ENCODE assay signal across 8 mouse cellular contexts in the genomic region with DNA sequence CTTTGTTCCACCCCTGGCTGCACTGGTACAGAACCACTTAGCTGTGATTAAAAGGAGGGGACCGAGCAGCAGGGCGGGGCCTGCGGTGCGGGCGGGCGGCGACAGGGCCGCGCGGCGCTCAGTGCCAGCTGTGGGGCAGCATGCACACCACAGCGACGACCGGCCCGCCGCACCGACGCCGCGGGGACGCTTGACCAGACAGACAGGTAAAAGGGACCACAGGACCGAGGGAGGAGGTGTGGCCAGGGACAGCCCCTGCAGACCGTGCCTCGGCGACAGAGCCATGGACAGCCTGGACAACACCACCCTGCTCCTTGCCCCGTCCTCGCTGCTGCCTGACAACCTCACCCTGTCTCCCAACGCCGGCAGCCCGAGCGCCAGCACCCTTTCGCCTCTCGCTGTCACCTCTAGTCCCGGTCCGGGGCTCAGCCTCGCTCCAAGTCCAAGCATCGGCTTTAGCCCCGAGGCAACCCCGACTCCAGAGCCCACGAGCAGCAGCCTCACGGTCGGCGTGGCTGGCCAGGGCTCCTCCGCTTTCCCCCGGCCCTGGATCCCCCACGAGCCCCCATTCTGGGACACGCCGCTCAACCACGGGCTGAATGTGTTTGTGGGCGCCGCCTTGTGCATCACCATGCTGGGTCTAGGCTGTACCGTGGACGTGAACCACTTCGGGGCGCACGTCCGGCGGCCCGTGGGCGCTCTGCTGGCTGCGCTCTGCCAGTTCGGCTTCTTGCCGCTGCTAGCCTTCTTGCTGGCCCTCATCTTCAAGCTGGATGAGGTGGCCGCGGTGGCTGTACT. TPM values are rescaled to one million over a fixed set of nuclear protein-coding genes. Genes with fewer than 3 reads are reported as not detected.
DNase-seq lines count a peak whose midpoint lies in the region; ATAC-seq and TF ChIP-seq lines count a peak whose summit lies in the region.

A gene (plus strand): TSS at position 100 of the 798 bp plus-strand sequence.

- peak within 1 kb of the TSS; percentile 80 for H3K4me2 ChIP-seq in limb, embryonic 15.5 days

- no peak within 1 kb of the TSS for H3K27ac ChIP-seq in limb, embryonic 15.5 days
- H3K27ac ChIP-seq in thymus, adult 2 months (ENCODE audit: control insufficient read depth, insufficient read depth, low read length) = no peak within 1 kb of the TSS

- H3K9ac ChIP-seq in limb, embryonic 15.5 days = peak within 1 kb of the TSS; percentile 14; the same call in 1 of the 2 replicates

- TF ChIP-seq CTCF in thymus, adult 2 months (IDR thresholded peaks at IDR 0.05; ENCODE audit: borderline replicate concordance, control insufficient read depth, extremely low read depth, insufficient read depth, low read length, poor library complexity) = no peak

- peaks cover 9% of the 10 kb centered on the region for H3K4me1 ChIP-seq in limb, embryonic 15.5 days
- H3K4me1 ChIP-seq in thymus, adult 2 months (replicated peaks; ENCODE audit: control insufficient read depth, insufficient read depth, low read length) = no peaks in the 10 kb centered on the region

- intact Hi-C loops in heart, postnatal 10 days (cut with DNase I) = loop anchor here (5.0 kb wide), 1 partner anchor 420 kb away; a partner anchor contains a TSS

- H3K4me3 ChIP-seq in limb, embryonic 15.5 days = peak within 1 kb of the TSS; percentile 44
- no peak within 1 kb of the TSS for H3K4me3 ChIP-seq in thymus, adult 2 months (ENCODE audit: control insufficient read depth, insufficient read depth, low read length)

- WGBS in limb, embryonic 15.5 days = 7% methylated on average over 65 of the region's 65 CpGs
- WGBS in thymus, adult 2 months = 11% methylated on average over 65 of the region's 65 CpGs

- TF ChIP-seq POLR2A in thymus, adult 2 months (IDR thresholded peaks at IDR 0.05; ENCODE audit: control insufficient read depth, extremely low read depth, insufficient read depth, low read length, poor library complexity) = no peak

- peak; percentile 41 for ATAC-seq in common myeloid progenitor, adult 5-6 weeks (replicated peaks; ENCODE audit: low read depth, poor library complexity, severe bottlenecking)
- ATAC-seq in limb, embryonic 15.5 days (ENCODE audit: insufficient number of reproducible peaks, low FRiP score, low TSS enrichment, low read depth) = 0 out of 2 replicates have a peak, but pooled peaks have one; percentile 24

- peaks cover 29% of the 10 kb centered on the region for H3K27me3 ChIP-seq in limb, embryonic 15.5 days
- H3K27me3 ChIP-seq in thymus, adult 2 months (ENCODE audit: control insufficient read depth, insufficient read depth, low read length) = peaks cover 7% of the 10 kb centered on the region

- H3K36me3 ChIP-seq in limb, embryonic 15.5 days = no peaks in the 10 kb centered on the region
- H3K36me3 ChIP-seq in thymus, adult 2 months (ENCODE audit: control insufficient read depth, insufficient read depth, low read length) = no peaks in the 10 kb centered on the region

- DNase-seq in right cerebral cortex, postnatal 25 days = peak; percentile 19
- DNase-seq in right cerebral cortex, postnatal 14 days = no peak
- peak; percentile 26 to 29 for DNase-seq in heart, postnatal 10 days
- peak; percentile 48 for DNase-seq in neural tube, embryonic 10.5 days (ENCODE audit: extremely low spot score, low spot score)
- no peak for DNase-seq in spleen, postnatal 36 days (ENCODE audit: low spot score in 2 of 2)
- no peak for DNase-seq in thymus, adult 2 months

- H3K9me3 ChIP-seq in limb, embryonic 15.5 days = no peaks in the 10 kb centered on the region

RNA-seq across cellular contexts. Expression of the gene that starts here (rescaled TPM):
- total RNA-seq in common myeloid progenitor, adult 5-6 weeks (2017) = not detected in 2 replicates
- not detected for total RNA-seq in heart, postnatal 10 days (2021)
- 0.31 and 0.33 TPM in 2 replicates for polyA plus RNA-seq in limb, embryonic 15.5 days (2015; fragmentation: Nextera tagmentation; extraction: Ambion mirVana)
- 0.71 and 0.94 TPM in 2 replicates for polyA plus RNA-seq in thymus, adult 2 months (2012; rRNA removed)

Comparison
In these comparisons a context has a peak if more than half of its experiments do, and no peak if none do; other contexts are left out.
1. DNase-seq: peak in right cerebral cortex, postnatal 25 days (single experiment) and neural tube, embryonic 10.5 days (single experiment); none in right cerebral cortex, postnatal 14 days (single experiment), spleen, postnatal 36 days (0 of 2) and thymus, adult 2 months (single experiment).
2. Peak in ATAC-seq in common myeloid progenitor, adult 5-6 weeks; RNA of the gene not detected or under 1 TPM.
3. Peak in DNase-seq in heart, postnatal 10 days; RNA of the gene not detected or under 1 TPM.
4. Peak in ATAC-seq, H3K4me3 ChIP-seq, H3K9ac ChIP-seq and H3K4me2 ChIP-seq in limb, embryonic 15.5 days; RNA of the gene not detected or under 1 TPM.